Mouse (Mus musculus) brain, adult 2 months (tissue): ENCODE data around the gene Kdm4c.
A peak's percentile ranks its signal among the peaks of the same experiment; 100 is the strongest.
"Not testable (repeated sequence)": the region's sequence is repeated elsewhere in the genome, so short reads cannot be mapped to it uniquely, and the experiment has no call there.

Experiments used
- DNase-seq: peaks from one replicate; pipeline ENCODE4 v3.0.0; 2011; ENCODE audit warnings: low read depth, low spot score

Kdm4c gene

GRCm38 (mm10) chr4:74242176-74242575 lies at the start of gene Kdm4c:
Kdm4c (plus strand) TSS chr4:74242497.
- DNase-seq = no peak

GRCm38 (mm10) chr4:74201281-74201811 lies 41.0 kb upstream of the Kdm4c start:
- no peak for DNase-seq

- not testable (repeated sequence) for DNase-seq
Observed at GRCm38 (mm10) chr4:74221780-74222179, 20.5 kb upstream of the Kdm4c start.

GRCm38 (mm10) chr4:74222360-74222759 lies 19.9 kb upstream of the Kdm4c start:
- DNase-seq = peak; percentile 33

- peak; percentile 22 for DNase-seq
Observed at GRCm38 (mm10) chr4:74224210-74224609, 18.1 kb upstream of the Kdm4c start.

- peak; percentile 31 for DNase-seq
Observed at GRCm38 (mm10) chr4:74230994-74231393, 11.3 kb upstream of the Kdm4c start.

GRCm38 (mm10) chr4:74231405-74231804 lies 10.9 kb upstream of the Kdm4c start:
- peak; percentile 72 for DNase-seq

- peak; percentile 12 for DNase-seq
Observed at GRCm38 (mm10) chr4:74233534-74233933, 8.8 kb upstream of the Kdm4c start.

- peak; percentile 99 for DNase-seq
Observed at GRCm38 (mm10) chr4:74251348-74252244, 9.3 kb downstream of the Kdm4c start.

GRCm38 (mm10) chr4:74252245-74253105 lies 10.2 kb downstream of the Kdm4c start:
- DNase-seq = peak; percentile 79

- no peak for DNase-seq
Observed at GRCm38 (mm10) chr4:74257882-74258281, 15.6 kb downstream of the Kdm4c start.

GRCm38 (mm10) chr4:74258538-74258937 lies 16.2 kb downstream of the Kdm4c start:
- DNase-seq = no peak

- no peak for DNase-seq
Observed at GRCm38 (mm10) chr4:74259331-74259730, 17.0 kb downstream of the Kdm4c start.

- no peak for DNase-seq
Observed at GRCm38 (mm10) chr4:74261879-74262278, 19.6 kb downstream of the Kdm4c start.

- peak; percentile 43 for DNase-seq
Observed at GRCm38 (mm10) chr4:74264428-74264955, 22.2 kb downstream of the Kdm4c start.

- no peak for DNase-seq
Observed at GRCm38 (mm10) chr4:74271180-74271579, 28.9 kb downstream of the Kdm4c start.

- peak; percentile 67 for DNase-seq
Observed at GRCm38 (mm10) chr4:74277486-74277885, 35.2 kb downstream of the Kdm4c start.

GRCm38 (mm10) chr4:74280170-74280569 lies 37.9 kb downstream of the Kdm4c start:
- DNase-seq = no peak

GRCm38 (mm10) chr4:74287851-74288250 lies 45.6 kb downstream of the Kdm4c start:
- DNase-seq = no peak

- no peak for DNase-seq
Observed at GRCm38 (mm10) chr4:74294726-74295125, 52.4 kb downstream of the Kdm4c start.

- DNase-seq = no peak
Observed at GRCm38 (mm10) chr4:74305315-74306105, 63.2 kb downstream of the Kdm4c start.
